Mouse (Mus musculus) forebrain, embryonic 14.5 days (tissue): ENCODE measurements around the gene Ank2. TPM values are rescaled to one million over a fixed set of nuclear protein-coding genes. Genes with fewer than 3 reads are reported as not detected.

ENCODE experiments used
- ATAC-seq: fragments of 200-750 bp; cut with Nextera tagmentation; 2 replicates; pipeline ENCODE4 v1.8.0; 2017; ENCODE audit warnings: mild to moderate bottlenecking, moderate library complexity
- DNase-seq: peaks from one replicate; pipeline ENCODE4 v3.0.0-alpha.2; 2015; ENCODE audit warnings: low spot score
- H3K27ac ChIP-seq: fragments of 300-500 bp; sonication (generic); 2 replicates; pipeline ENCODE4 v1.5.1; 2014; ENCODE audit warnings: low read depth, mild to moderate bottlenecking, control low read depth, low read length, moderate library complexity
- H3K27me3 ChIP-seq: fragments of 300-500 bp; sonication (generic); replicated peaks from 2 replicates; pipeline ENCODE4 v1.6.1; 2014; ENCODE audit warnings: low read length, control low read depth, mixed read lengths; ENCODE audit not compliant: control insufficient read depth, insufficient read depth
- H3K36me3 ChIP-seq: fragments of 300-500 bp; sonication (generic); 2 replicates; pipeline ENCODE4 v1.6.1; 2014; ENCODE audit warnings: low read length, control low read depth; ENCODE audit not compliant: control insufficient read depth, insufficient read depth
- H3K4me1 ChIP-seq: fragments of 300-500 bp; sonication (generic); 2 replicates; pipeline ENCODE4 v1.6.1; 2014; ENCODE audit warnings: antibody characterized with exemption, low read length, control low read depth; ENCODE audit not compliant: control insufficient read depth, insufficient read depth
- H3K4me2 ChIP-seq: fragments of 300-500 bp; sonication (generic); 2 replicates; pipeline ENCODE4 v1.6.1; 2014; ENCODE audit warnings: mild to moderate bottlenecking, control low read depth, low read length
- H3K4me3 ChIP-seq: fragments of 300-500 bp; sonication (generic); 2 replicates; pipeline ENCODE4 v1.5.1; 2014; ENCODE audit warnings: low read depth, low read length, control low read depth
- H3K9ac ChIP-seq: fragments of 300-500 bp; sonication (generic); 2 replicates; pipeline ENCODE4 v1.6.1; 2014; ENCODE audit warnings: mild to moderate bottlenecking, low read length, control low read depth, moderate library complexity
- H3K9me3 ChIP-seq: fragments of 300-500 bp; sonication (generic); replicated peaks from 2 replicates; pipeline ENCODE4 v1.6.1; 2016; ENCODE audit warnings: low read length, control low read depth, mixed read lengths; ENCODE audit not compliant: control insufficient read depth
- WGBS: fragments of 180-500 bp; shearing (Covaris S2); extraction: QIAGEN DNeasy Blood & Tissue Kit; methylation state at CpG from one replicate; pipeline ENCODE4 v1.1.7; 2014; 5-methylcytosine and 5-hydroxymethylcytosine counted together
- polyA plus RNA-seq: library from polyadenylated mRNA; unstranded; fragments of >200 nt; fragmentation: Nextera tagmentation; extraction: Ambion mirVana; gene quantifications from 2 replicates; pipeline ENCODE4 v1.2.1, GENCODE M21; 2014

The Ank2 gene
- polyA plus RNA-seq, 1 experiment from 2014 or later, result 61.8 TPM

DNA sequence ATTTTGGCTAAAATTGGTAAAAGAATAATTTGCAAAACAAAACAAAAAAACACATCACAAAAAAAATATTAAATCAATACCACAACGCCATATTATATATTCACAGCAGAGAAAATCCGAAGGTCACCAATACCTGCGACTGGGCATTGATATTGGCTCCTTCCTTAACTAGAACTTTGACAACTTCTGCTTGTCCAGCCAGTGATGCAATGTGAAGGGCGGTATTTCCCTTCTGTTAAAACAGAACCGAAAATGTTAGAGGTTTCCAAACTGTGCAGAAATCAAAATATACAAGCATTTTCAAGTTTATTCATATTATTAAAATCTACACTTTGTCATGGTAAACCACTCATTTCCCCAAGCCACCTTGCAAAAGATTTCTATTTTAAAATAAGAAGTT, 421.8 kb downstream of the Ank2 start:
- DNase-seq, result no peak
- Histone ChIP-seq H3K27ac (no peak overlapping the region), H3K9me3 (no peaks in the 10 kb centered on the region), H3K4me2 (no peak overlapping the region), H3K4me3 (no peak overlapping the region), H3K36me3 (no peaks in the 10 kb centered on the region), H3K4me1 (peaks cover 3% of the 10 kb centered on the region), H3K27me3 (no peaks in the 10 kb centered on the region), H3K9ac (no peak overlapping the region)
- ATAC-seq, result no peak
- 94% methylated on average over 5 of the region's 5 CpGs for WGBS

DNA sequence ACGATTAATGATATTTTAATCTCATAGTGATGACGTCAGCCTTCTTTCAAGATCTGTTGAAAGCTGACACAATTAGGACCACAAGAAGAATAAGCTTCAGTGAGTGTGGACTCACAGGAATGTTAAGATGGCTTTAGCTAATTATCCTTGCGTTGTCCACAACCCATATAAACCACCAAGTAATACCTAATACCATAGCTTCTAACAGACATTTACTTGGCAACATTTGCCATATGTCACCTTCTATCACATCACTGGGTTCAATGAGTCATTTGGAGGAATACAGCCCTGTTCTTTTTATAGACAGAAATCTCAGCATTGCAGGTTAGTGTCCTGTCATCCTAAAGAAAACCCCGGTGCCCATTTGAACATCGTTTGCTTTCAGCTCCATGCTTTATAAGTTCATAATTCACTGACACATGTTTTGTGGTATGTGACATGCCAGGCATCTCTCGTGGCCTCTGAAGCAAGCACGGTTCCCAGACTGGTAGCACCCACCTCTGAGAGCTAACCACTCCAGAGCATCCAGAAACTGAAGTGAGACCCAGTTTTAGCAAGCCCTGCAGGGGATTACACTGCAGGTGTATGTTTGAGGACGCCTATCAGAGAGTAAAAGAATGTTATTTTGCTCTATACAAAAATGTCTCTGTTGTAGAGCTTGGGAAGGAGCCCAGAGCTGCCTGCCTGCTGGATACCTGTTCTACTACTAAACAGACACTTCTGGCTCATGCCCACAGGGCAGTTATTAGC, 423.4 kb downstream of the Ank2 start:
- Histone ChIP-seq H3K9me3 (no peaks in the 10 kb centered on the region), H3K27ac (no peak overlapping the region), H3K4me3 (no peak overlapping the region), H3K4me2 (no peak overlapping the region), H3K36me3 (no peaks in the 10 kb centered on the region), H3K27me3 (no peaks in the 10 kb centered on the region), H3K9ac (no peak overlapping the region), H3K4me1 (peaks cover 3% of the 10 kb centered on the region)
- WGBS, result 51% methylated on average over 8 of the region's 8 CpGs
- DNase-seq, result no peak
- no peak for ATAC-seq

DNA sequence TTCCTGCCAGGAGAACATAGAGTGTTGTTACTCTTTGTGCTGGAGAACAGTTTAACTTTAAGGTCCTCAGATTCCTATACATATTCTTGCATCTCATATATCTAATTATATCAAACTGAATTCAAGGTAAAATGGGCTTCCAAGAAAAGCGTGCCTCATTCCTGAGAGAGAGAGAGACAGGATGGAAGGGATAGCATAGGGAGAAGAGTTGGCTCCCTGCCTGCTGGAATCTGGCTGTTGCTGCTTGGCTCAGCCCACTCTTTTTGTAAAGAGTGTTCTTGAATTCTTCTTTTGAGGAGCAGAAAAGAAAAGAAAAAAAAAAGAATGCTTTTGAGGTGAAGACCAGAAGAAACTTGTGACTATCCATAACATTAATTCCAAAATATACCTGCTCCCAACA, 427.7 kb downstream of the Ank2 start:
- Histone ChIP-seq H3K9me3 (no peaks in the 10 kb centered on the region), H3K27ac (no peak overlapping the region), H3K4me1 (peaks cover 3% of the 10 kb centered on the region), H3K36me3 (no peaks in the 10 kb centered on the region), H3K27me3 (no peaks in the 10 kb centered on the region), H3K4me2 (no peak overlapping the region), H3K9ac (no peak overlapping the region), H3K4me3 (no peak overlapping the region)
- WGBS, result 44% methylated on average over 1 of the region's 1 CpGs
- DNase-seq, result peak; percentile 49
- ATAC-seq, result no peak

DNA sequence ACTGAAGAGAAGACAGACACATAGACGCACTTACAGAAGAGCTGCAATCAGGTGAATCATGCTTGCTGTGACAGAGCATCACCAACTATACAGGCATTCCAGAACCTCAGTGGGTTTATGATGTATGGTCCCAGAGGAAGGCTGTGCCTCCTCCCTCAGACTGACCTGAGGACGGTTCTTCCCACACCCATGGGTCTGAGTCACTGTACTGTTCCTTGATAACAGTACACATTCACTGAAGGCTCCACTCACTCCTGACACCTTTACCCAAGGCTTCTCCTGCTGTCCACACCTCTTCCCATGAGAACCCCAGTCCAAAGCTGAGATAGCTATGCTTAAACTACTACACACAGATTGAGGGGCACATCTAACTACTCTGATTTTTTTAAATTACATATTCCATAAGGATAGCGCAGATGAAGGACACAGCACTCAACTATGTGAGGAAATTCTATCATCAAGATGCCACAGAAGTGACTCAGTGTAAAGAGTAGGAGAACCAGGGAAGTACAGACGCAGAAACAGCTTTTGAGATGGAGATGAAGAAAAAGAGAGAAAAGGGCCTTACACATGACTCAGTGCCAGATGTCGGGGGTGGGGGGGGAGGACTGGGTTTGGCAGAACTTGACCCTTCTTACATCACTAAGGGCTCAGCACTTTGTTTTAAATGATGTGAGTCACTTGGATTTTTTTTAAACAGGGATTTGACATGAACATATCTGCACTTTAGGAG, 435.3 kb downstream of the Ank2 start:
- Histone ChIP-seq H3K4me3 (no peak overlapping the region), H3K27me3 (no peaks in the 10 kb centered on the region), H3K27ac (no peak overlapping the region), H3K4me2 (no peak overlapping the region), H3K36me3 (no peaks in the 10 kb centered on the region), H3K9me3 (no peaks in the 10 kb centered on the region), H3K4me1 (no peaks in the 10 kb centered on the region), H3K9ac (no peak overlapping the region)
- no peak for DNase-seq
- ATAC-seq, result no peak
- WGBS, result 90% methylated on average over 5 of the region's 5 CpGs

DNA sequence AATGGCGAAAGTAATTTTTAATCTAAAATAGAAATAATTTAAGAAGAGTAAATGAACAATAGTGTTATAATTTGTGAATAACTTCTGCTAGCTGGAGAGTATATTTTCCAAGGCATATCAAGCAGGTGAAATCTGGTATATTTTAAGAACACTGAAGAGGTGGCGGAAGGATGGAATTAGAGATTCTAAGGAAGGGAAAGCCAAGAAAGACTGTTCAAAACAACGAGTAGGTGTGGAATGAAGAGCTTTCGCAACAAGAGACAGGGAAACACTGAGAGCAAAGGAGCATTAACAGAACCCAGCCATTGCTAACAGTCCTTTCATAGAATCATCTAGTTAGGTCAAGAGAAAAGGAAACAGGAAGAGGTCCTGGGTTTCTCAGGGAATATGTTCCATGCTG, 439.5 kb downstream of the Ank2 start:
- Histone ChIP-seq H3K36me3 (no peaks in the 10 kb centered on the region), H3K4me2 (no peak overlapping the region), H3K9me3 (no peaks in the 10 kb centered on the region), H3K27ac (no peak overlapping the region), H3K4me3 (no peak overlapping the region), H3K9ac (no peak overlapping the region), H3K4me1 (no peaks in the 10 kb centered on the region), H3K27me3 (no peaks in the 10 kb centered on the region)
- WGBS, result 95% methylated on average over 4 of the region's 4 CpGs
- DNase-seq (no peak), ATAC-seq (no peak)

DNA sequence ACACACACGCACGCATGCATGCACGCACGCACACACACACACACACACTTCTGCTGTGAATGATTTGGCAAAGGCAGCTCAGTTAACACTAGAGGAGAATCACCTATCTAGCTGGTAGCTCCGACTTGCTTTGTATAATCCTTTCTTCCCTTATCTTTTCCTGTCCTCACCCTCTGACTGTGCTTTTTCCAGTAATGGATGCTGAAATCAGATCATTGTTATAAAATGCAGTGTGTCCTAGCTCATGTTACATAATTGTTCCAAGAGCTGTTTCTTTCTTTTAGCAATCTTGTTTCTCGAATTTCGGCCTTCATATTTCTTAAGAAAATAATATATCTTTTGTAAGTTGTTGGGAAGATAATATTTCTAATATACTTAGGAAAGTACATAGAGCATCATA, 457.9 kb downstream of the Ank2 start:
- H3K9ac ChIP-seq, result no peak overlapping the region
- H3K4me1 ChIP-seq, result no peaks in the 10 kb centered on the region
- no peak overlapping the region for H3K4me2 ChIP-seq
- H3K4me3 ChIP-seq, result no peak overlapping the region
- no peaks in the 10 kb centered on the region for H3K27me3 ChIP-seq
- H3K9me3 ChIP-seq, result no peaks in the 10 kb centered on the region
- peaks cover 23% of the 10 kb centered on the region; the same call in 1 of the 2 replicates for H3K36me3 ChIP-seq
- 92% methylated on average over 7 of the region's 7 CpGs for WGBS
- DNase-seq (no peak), ATAC-seq (no peak)
- no peak overlapping the region for H3K27ac ChIP-seq

DNA sequence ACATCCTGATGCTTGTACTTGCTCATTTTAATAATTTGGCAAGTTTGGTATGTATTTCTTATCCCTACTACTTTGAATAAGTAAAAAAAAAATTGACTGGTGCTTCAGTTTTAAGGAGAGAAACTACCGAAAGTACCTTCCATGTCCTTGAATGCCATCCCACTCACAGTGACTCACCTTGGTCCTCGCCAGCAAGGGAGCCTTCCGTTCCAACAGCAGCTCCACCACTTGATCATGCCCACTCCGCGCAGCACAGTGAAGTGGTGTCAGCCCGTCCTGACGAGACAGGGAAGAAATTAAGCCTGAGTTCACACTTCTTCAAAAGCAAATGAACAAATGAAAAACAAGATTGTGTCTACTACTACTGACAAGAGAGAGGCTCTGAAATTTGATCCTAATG, 460.6 kb downstream of the Ank2 start:
- ATAC-seq (no peak), DNase-seq (no peak)
- Histone ChIP-seq H3K27ac (no peak overlapping the region), H3K4me1 (no peaks in the 10 kb centered on the region), H3K4me2 (no peak overlapping the region), H3K4me3 (no peak overlapping the region), H3K9ac (no peak overlapping the region), H3K36me3 (0 out of 2 replicates have a peak, but pooled peaks cover 15% of the 10 kb centered on the region), H3K9me3 (no peaks in the 10 kb centered on the region), H3K27me3 (no peaks in the 10 kb centered on the region)
- WGBS, result 88% methylated on average over 7 of the region's 7 CpGs

DNA sequence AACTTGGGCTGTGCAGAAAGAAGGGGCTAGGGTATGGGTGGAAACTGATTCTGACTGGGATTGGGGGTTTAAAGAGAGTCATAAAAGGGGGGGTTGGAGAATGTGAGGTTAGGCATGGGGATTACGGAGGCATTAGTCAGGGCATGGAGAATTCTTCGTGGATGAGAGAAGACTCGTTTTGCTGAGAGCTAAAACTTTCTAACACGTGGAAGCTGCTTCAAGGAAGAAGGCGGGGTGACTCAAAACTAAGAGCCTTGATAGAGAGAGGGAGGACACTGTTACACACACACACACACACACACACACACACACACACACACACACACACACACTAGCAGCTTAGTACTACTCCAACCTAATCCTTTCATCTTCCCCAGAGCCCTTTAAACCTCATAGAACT, 463.0 kb downstream of the Ank2 start:
- no peak for ATAC-seq
- 89% methylated on average over 5 of the region's 5 CpGs for WGBS
- peaks cover 27% of the 10 kb centered on the region for H3K36me3 ChIP-seq

DNA sequence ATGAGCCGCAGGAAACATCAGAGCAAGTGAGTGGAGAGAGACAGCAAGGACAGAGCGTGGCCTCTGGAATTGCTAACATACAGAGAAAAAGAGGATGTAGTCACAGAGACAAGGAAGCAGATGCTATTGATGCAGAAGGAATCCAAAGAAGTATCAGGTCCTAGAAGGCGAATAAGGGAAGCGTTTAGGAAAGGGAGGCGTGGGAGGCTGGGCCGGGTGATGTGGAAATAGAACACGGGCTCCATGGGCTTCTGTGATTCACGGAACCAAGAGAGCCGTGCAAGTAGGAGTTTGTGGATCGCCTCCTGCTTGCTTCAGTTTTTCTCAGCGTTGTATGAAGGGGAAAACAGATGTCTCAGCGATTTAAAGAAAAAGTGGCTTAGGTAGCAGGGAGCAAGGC, 463.6 kb downstream of the Ank2 start:
- no peaks in the 10 kb centered on the region for H3K27me3 ChIP-seq
- H3K4me3 ChIP-seq, result no peak overlapping the region
- no peak overlapping the region for H3K4me2 ChIP-seq
- H3K27ac ChIP-seq, result no peak overlapping the region
- H3K4me1 ChIP-seq, result no peaks in the 10 kb centered on the region
- ATAC-seq (no peak), DNase-seq (no peak)
- H3K36me3 ChIP-seq, result peaks cover 29% of the 10 kb centered on the region
- no peaks in the 10 kb centered on the region for H3K9me3 ChIP-seq
- no peak overlapping the region for H3K9ac ChIP-seq
- WGBS, result 94% methylated on average over 12 of the region's 12 CpGs

More for the DNA sequence above, 463.0 kb downstream of the Ank2 start:
- Histone ChIP-seq H3K4me3 (no peak overlapping the region), H3K27me3 (no peaks in the 10 kb centered on the region), H3K27ac (no peak overlapping the region), H3K4me2 (no peak overlapping the region), H3K9ac (no peak overlapping the region), H3K4me1 (no peaks in the 10 kb centered on the region), H3K9me3 (no peaks in the 10 kb centered on the region)
- no peak for DNase-seq
